Mouse (Mus musculus): ENCODE measurements around the gene Krt222. TPM values are rescaled to one million over a fixed set of nuclear protein-coding genes. Genes with fewer than 3 reads are reported as not detected.
"Not testable (repeated sequence)": the region's sequence is repeated elsewhere in the genome, so short reads cannot be mapped to it uniquely, and the experiment has no call there.

Gene Krt222
- polyA plus RNA-seq, 1 experiment from 2014 or later = 0.97 TPM

DNA sequence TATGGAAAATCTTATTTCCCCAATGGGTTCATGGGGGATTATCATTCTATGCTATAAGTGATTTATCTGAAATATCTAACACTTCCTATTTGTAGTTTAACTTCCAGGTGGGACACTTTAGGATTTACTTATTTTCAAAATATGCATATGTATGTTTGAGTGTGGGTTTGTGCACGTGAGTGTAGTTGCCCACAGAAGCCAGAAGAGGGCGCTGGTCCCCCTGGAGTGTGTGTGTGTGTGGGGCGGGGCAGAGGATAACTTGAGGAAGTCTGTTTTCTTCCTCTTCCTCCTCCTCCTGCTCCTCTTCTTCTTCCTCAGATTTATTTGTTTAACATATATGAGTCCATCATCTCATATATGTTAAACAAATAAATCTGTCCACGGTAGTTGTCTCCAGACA is 12.3 kb upstream of the Krt222 start:
- 82% methylated on average over 4 of the region's 4 CpGs for WGBS
- H3K36me3 ChIP-seq (ENCODE audit: poor library complexity, severe bottlenecking) = no peaks in the 10 kb centered on the region
- no peak overlapping the region for H3K27ac ChIP-seq
- no peaks in the 10 kb centered on the region for H3K27me3 ChIP-seq
- no peak overlapping the region for H3K4me2 ChIP-seq
- no peaks in the 10 kb centered on the region for H3K4me1 ChIP-seq
- no peak overlapping the region for H3K4me3 ChIP-seq
- no peak overlapping the region for H3K9ac ChIP-seq
- no peaks in the 10 kb centered on the region for H3K9me3 ChIP-seq (replicated peaks)
- no peak for ATAC-seq

DNA sequence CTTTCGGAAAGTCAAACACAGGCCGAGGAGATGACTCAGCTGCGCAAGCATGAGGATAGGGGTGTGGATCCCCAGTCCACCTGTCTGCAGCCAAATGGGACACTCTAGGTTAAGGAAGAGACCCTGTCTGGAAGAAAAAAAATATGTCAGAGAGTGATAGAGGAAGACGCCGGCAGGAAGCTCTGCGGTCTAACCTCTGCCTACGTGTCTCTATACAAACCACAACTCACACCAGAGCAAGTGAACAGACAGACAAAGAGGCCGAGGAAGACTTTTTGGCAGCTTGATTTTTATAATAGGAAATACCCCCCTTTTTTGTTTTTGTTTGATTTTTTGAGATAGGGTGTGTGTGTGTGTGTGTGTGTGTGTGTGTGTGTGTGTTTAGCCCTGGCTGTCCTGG is 11.4 kb upstream of the Krt222 start:
- H3K9ac ChIP-seq = no peak overlapping the region
- no peaks in the 10 kb centered on the region for H3K36me3 ChIP-seq (ENCODE audit: poor library complexity, severe bottlenecking)
- H3K27ac ChIP-seq = no peak overlapping the region
- H3K4me3 ChIP-seq = no peak overlapping the region
- no peak for ATAC-seq
- H3K4me2 ChIP-seq = no peak overlapping the region
- no peaks in the 10 kb centered on the region for H3K4me1 ChIP-seq
- WGBS = 96% methylated on average over 8 of the region's 8 CpGs
- H3K27me3 ChIP-seq = no peaks in the 10 kb centered on the region
- H3K9me3 ChIP-seq (replicated peaks) = no peaks in the 10 kb centered on the region

DNA sequence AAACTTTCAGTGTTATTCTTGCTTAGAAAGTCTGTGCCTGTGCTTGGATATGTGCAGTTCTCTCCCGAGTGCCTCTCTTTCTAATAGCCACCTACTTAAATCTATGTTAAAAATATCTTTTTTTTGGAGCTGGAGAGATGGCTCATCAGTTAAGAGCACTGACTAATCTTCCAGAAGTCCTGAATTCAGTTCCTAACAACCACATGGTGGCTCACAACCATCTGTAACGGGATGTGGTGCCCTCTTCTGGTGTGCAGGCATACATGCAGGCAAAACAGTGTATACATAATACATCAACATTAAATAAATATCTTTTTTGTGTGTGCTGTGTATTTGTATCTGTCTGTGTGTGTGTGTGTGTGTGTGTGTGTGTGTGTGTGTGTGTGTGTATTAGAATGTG is 10.0 kb upstream of the Krt222 start:
- Histone ChIP-seq H3K27ac (no peak overlapping the region), H3K4me3 (no peak overlapping the region), H3K9me3 (replicated peaks) (no peaks in the 10 kb centered on the region), H3K9ac (no peak overlapping the region), H3K4me2 (no peak overlapping the region), H3K27me3 (no peaks in the 10 kb centered on the region), H3K4me1 (no peaks in the 10 kb centered on the region), H3K36me3 (ENCODE audit: poor library complexity, severe bottlenecking) (no peaks in the 10 kb centered on the region)
- no peak for ATAC-seq
- WGBS = 60% methylated on average over 2 of the region's 2 CpGs

DNA sequence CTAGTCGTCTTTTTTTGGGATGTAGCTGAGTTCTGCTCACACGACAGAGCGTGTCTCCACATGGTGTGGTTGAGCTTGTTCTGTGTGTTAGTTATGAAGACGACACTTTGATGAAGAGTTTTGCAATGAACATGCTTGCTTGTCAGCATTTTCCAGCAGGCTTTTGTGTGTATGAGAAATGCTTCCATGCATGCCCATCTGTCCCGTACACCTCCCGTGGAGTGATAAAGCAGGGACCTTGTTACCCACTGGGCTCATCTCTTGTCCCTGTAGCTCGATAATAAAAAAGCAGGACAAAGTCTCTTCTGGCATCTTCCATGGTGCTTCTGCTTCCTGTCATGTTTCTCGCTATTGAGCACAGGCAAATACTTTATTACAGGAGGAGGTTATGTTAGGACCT is 8.8 kb upstream of the Krt222 start:
- Histone ChIP-seq H3K36me3 (ENCODE audit: poor library complexity, severe bottlenecking) (no peaks in the 10 kb centered on the region), H3K9ac (no peak overlapping the region), H3K4me2 (no peak overlapping the region), H3K27me3 (no peaks in the 10 kb centered on the region), H3K4me3 (no peak overlapping the region), H3K27ac (no peak overlapping the region), H3K4me1 (no peaks in the 10 kb centered on the region), H3K9me3 (replicated peaks) (no peaks in the 10 kb centered on the region)
- ATAC-seq = no peak
- 64% methylated on average over 8 of the region's 8 CpGs for WGBS

DNA sequence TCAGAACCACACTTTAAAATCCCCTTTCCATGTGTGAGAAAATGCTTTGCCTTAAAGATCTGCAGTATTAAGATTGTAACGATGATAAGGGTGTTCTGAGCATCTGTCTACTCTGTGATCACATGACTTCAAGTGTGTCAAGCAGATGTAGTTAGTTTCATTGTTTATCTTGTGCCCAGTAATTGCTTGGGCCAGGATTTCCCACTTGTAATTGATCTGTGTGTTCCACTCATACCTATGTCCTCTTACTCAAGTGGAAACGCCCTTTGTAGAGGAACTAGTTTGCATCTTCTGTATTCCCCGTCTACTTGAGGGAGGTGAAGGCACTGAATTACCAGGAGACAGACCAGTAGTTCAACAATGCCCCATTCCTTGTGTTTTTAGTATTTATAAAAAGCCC is 6.8 kb upstream of the Krt222 start:
- H3K4me1 ChIP-seq = no peaks in the 10 kb centered on the region
- no peak overlapping the region for H3K27ac ChIP-seq
- H3K36me3 ChIP-seq (ENCODE audit: poor library complexity, severe bottlenecking) = no peaks in the 10 kb centered on the region
- no peak overlapping the region for H3K9ac ChIP-seq
- no peak overlapping the region for H3K4me3 ChIP-seq
- no peaks in the 10 kb centered on the region for H3K9me3 ChIP-seq (replicated peaks)
- H3K27me3 ChIP-seq = no peaks in the 10 kb centered on the region
- WGBS = 66% methylated on average over 3 of the region's 3 CpGs
- ATAC-seq = no peak
- H3K4me2 ChIP-seq = no peak overlapping the region

DNA sequence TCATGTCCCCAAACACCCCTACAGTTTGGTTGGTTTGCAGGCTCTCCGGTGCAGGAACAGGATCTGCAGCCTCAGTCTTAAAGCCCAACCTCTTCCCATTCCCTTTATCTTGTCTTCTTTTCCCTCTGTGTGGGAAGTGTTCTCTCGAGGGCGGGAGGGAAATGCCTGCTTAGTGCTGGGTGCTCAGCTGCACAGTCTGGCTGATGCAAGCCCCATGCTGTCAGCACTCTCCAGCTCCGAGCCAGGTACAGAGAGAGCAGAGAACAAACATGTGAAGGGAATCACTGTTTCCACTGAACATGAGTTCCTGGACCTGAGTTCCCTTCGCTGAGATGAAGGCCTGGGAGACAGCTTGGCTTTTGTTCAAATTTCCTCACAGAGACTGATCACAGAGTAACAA is 6.4 kb upstream of the Krt222 start:
- Histone ChIP-seq H3K27ac (no peak overlapping the region), H3K27me3 (no peaks in the 10 kb centered on the region), H3K4me1 (no peaks in the 10 kb centered on the region), H3K36me3 (ENCODE audit: poor library complexity, severe bottlenecking) (no peaks in the 10 kb centered on the region), H3K4me3 (no peak overlapping the region), H3K9ac (no peak overlapping the region), H3K4me2 (no peak overlapping the region), H3K9me3 (replicated peaks) (no peaks in the 10 kb centered on the region)
- WGBS = 77% methylated on average over 5 of the region's 5 CpGs
- no peak for ATAC-seq

DNA sequence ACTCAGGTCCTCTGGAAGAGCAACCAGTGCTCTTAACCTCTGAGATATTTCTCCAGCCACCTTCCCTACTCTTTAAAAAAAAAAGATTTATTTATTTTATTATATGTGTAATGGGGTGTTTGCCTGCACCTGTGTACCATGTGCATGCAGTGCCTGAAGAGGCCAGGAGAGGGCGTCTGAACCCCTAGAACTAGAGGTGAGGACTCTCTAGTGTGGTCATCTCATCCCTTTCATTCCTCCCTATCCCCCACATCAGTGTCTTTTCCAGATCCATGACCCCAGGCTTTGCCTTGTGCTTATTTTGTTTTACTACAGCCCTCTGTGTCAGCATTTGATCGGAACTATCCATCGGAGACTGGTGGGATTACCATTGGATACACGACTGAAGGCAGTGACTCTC is 5.2 kb upstream of the Krt222 start:
- WGBS = 59% methylated on average over 4 of the region's 4 CpGs

DNA sequence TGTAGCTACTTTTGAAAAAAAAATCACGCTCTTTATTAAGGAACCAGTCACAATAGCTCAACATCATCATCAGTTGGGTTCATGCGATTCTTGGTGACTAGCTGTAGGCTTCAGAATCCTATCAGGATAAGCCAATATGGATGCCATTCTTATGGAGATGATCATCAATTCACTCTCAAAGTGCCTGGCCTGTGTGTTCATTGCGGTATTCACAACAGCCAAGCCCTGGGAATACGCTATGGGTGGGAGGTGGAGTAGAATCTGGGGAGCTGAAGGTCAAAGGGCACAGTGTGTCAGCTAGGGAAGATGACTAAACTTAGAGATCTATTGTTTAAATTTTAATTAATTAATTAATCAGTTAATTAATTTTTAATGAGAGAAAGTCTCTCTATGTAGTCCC is 4.0 kb upstream of the Krt222 start:
- no peaks in the 10 kb centered on the region for H3K36me3 ChIP-seq (ENCODE audit: poor library complexity, severe bottlenecking)
- H3K4me2 ChIP-seq = no peak overlapping the region
- no peak overlapping the region for H3K4me3 ChIP-seq
- H3K9me3 ChIP-seq (replicated peaks) = no peaks in the 10 kb centered on the region
- no peaks in the 10 kb centered on the region for H3K27me3 ChIP-seq
- peaks cover 8% of the 10 kb centered on the region for H3K4me1 ChIP-seq
- ATAC-seq = no peak
- H3K27ac ChIP-seq = no peak overlapping the region
- H3K9ac ChIP-seq = no peak overlapping the region
- WGBS = 93% methylated on average over 4 of the region's 4 CpGs

More for the DNA sequence above, 5.2 kb upstream of the Krt222 start:
- H3K36me3 ChIP-seq (ENCODE audit: poor library complexity, severe bottlenecking) = no peaks in the 10 kb centered on the region
- no peak overlapping the region for H3K4me3 ChIP-seq
- H3K4me1 ChIP-seq = peaks cover 2% of the 10 kb centered on the region; the same call in 1 of the 2 replicates
- H3K9ac ChIP-seq = no peak overlapping the region
- no peaks in the 10 kb centered on the region for H3K9me3 ChIP-seq (replicated peaks)
- no peak overlapping the region for H3K4me2 ChIP-seq
- no peaks in the 10 kb centered on the region for H3K27me3 ChIP-seq
- H3K27ac ChIP-seq = no peak overlapping the region
- no peak for ATAC-seq

DNA sequence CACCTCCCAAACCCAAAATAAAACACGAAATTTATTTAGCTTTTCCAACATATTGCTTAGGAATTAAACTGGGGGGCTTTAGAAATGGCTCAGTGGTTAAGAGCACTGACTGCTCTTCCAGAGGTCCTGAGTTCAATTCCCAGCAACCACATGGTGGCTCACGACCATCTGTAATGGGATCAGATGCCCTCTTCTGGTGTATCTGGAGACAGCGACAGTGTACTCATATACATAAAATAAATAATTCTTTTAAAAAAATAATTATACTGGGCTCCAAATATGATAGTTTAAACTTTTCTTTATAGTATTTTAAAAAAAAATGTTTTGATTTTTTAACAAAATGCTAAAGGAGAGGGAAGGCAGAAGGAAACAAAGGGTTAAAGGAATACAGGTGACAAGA is 634 bp upstream of the Krt222 start:
- 50% methylated on average over 3 of the region's 3 CpGs for WGBS

DNA sequence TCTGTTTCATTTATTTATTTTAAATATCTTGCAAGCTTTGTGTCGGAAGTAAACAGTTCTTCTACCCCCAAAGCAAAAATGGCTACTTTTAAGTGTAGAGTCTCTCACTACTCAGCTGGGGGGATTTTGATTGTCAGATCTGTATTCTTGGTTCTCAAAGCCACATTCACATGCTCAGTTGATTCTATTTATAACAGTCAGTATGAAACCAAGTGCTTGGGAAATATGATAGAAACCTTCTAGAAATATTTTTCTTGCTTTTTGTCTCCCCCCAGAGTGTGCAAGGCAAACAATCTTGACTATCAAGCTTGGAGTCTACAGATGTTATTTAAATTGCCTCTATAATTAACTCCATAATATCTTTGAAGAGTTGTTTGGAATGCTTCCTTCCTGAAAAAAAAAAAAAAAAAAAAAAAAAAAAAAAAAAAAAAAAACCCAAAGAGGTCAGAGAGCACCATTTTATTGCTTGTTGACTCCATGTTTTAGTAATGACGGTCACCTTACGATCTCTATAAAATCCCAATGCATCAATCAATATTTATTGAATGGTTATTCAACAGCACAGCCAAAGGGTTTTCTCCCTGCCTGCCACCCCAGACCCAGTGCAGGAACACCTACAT is 575 bp downstream of the Krt222 start:
- WGBS = 67% methylated on average over 3 of the region's 3 CpGs
- Histone ChIP-seq H3K27me3 (no peaks in the 10 kb centered on the region), H3K36me3 (ENCODE audit: poor library complexity, severe bottlenecking) (no peaks in the 10 kb centered on the region), H3K4me3 (peak overlapping the region; percentile 35), H3K9ac (peak overlapping the region; percentile 57), H3K4me1 (peaks cover 8% of the 10 kb centered on the region), H3K27ac (0 out of 2 replicates have a peak overlapping the region, but pooled peaks have one; percentile 35), H3K4me2 (peak overlapping the region; percentile 59), H3K9me3 (replicated peaks) (no peaks in the 10 kb centered on the region)
- ATAC-seq = no peak

More for the DNA sequence above, 634 bp upstream of the Krt222 start:
- H3K4me2 ChIP-seq; ATAC-seq; H3K4me3 ChIP-seq; H3K9me3 ChIP-seq (replicated peaks); H3K27ac ChIP-seq; H3K27me3 ChIP-seq; H3K9ac ChIP-seq; H3K4me1 ChIP-seq; H3K36me3 ChIP-seq (ENCODE audit: poor library complexity, severe bottlenecking): not testable (repeated sequence)

DNA sequence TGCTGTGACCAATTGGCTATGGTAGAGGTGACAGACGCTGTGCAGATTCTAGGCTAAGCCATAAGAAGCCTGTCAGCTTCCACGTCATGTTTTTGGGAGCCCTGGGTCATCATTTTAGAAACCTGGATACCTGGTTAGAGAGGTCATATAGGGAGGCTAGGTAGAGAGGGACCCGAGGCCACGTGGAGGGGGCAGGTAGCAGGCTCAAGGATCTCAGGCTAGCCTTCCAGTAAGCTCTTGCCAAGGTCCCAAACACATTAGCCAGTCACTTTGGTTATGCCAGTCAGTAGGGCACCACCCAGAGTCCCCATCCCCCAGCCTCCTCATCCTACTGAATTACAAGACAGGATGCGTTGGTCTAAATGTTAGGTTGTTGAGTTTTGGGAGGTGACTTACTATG is 1.8 kb downstream of the Krt222 start:
- Histone ChIP-seq H3K9ac (no peak overlapping the region), H3K27me3 (no peaks in the 10 kb centered on the region), H3K4me2 (no peak overlapping the region), H3K4me1 (peaks cover 8% of the 10 kb centered on the region), H3K36me3 (ENCODE audit: poor library complexity, severe bottlenecking) (no peaks in the 10 kb centered on the region), H3K9me3 (replicated peaks) (no peaks in the 10 kb centered on the region), H3K27ac (no peak overlapping the region), H3K4me3 (no peak overlapping the region)
- ATAC-seq = no peak
- WGBS = 85% methylated on average over 5 of the region's 5 CpGs

DNA sequence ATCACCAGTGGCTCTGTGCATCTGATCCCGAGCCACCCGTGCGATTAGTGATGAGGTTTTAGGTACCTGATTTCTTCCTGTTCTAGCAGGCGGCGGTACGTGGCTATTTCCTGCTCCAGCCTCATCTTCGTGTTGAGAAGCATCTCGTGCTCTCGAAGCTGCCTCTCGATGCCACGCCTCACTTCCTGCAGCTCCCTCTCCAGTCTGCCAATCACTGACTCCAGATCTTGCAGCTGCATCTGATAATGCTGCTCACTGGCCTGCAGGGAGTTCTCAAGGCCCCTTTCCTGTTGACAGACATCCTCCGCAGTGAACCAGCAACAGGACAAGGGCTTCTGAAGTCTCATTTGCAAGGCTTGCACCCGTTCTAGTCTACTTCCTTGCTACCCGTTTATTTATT is 5.4 kb downstream of the Krt222 start:
- Histone ChIP-seq H3K36me3 (ENCODE audit: poor library complexity, severe bottlenecking) (no peaks in the 10 kb centered on the region), H3K9ac (no peak overlapping the region), H3K4me2 (no peak overlapping the region), H3K4me1 (no peaks in the 10 kb centered on the region), H3K27me3 (no peaks in the 10 kb centered on the region), H3K27ac (no peak overlapping the region), H3K9me3 (replicated peaks) (no peaks in the 10 kb centered on the region), H3K4me3 (no peak overlapping the region)
- WGBS = 74% methylated on average over 14 of the region's 14 CpGs
- ATAC-seq = no peak

All from forebrain, embryonic 13.5 days (tissue).